Mouse (Mus musculus) forebrain, embryonic 14.5 days (tissue): ENCODE measurements around the gene Ephb4. TPM values are rescaled to one million over a fixed set of nuclear protein-coding genes. Genes with fewer than 3 reads are reported as not detected.

ENCODE experiments used
- ATAC-seq: fragments of 200-750 bp; cut with Nextera tagmentation; 2 replicates; pipeline ENCODE4 v1.8.0; 2017; ENCODE audit warnings: mild to moderate bottlenecking, moderate library complexity
- DNase-seq: peaks from one replicate; pipeline ENCODE4 v3.0.0-alpha.2; 2015; ENCODE audit warnings: low spot score
- H3K27ac ChIP-seq: fragments of 300-500 bp; sonication (generic); 2 replicates; pipeline ENCODE4 v1.5.1; 2014; ENCODE audit warnings: low read depth, mild to moderate bottlenecking, control low read depth, low read length, moderate library complexity
- H3K27me3 ChIP-seq: fragments of 300-500 bp; sonication (generic); replicated peaks from 2 replicates; pipeline ENCODE4 v1.6.1; 2014; ENCODE audit warnings: low read length, control low read depth, mixed read lengths; ENCODE audit not compliant: control insufficient read depth, insufficient read depth
- H3K36me3 ChIP-seq: fragments of 300-500 bp; sonication (generic); 2 replicates; pipeline ENCODE4 v1.6.1; 2014; ENCODE audit warnings: low read length, control low read depth; ENCODE audit not compliant: control insufficient read depth, insufficient read depth
- H3K4me1 ChIP-seq: fragments of 300-500 bp; sonication (generic); 2 replicates; pipeline ENCODE4 v1.6.1; 2014; ENCODE audit warnings: antibody characterized with exemption, low read length, control low read depth; ENCODE audit not compliant: control insufficient read depth, insufficient read depth
- H3K4me2 ChIP-seq: fragments of 300-500 bp; sonication (generic); 2 replicates; pipeline ENCODE4 v1.6.1; 2014; ENCODE audit warnings: mild to moderate bottlenecking, control low read depth, low read length
- H3K4me3 ChIP-seq: fragments of 300-500 bp; sonication (generic); 2 replicates; pipeline ENCODE4 v1.5.1; 2014; ENCODE audit warnings: low read depth, low read length, control low read depth
- H3K9ac ChIP-seq: fragments of 300-500 bp; sonication (generic); 2 replicates; pipeline ENCODE4 v1.6.1; 2014; ENCODE audit warnings: mild to moderate bottlenecking, low read length, control low read depth, moderate library complexity
- H3K9me3 ChIP-seq: fragments of 300-500 bp; sonication (generic); replicated peaks from 2 replicates; pipeline ENCODE4 v1.6.1; 2016; ENCODE audit warnings: low read length, control low read depth, mixed read lengths; ENCODE audit not compliant: control insufficient read depth
- WGBS: fragments of 180-500 bp; shearing (Covaris S2); extraction: QIAGEN DNeasy Blood & Tissue Kit; methylation state at CpG from one replicate; pipeline ENCODE4 v1.1.7; 2014; 5-methylcytosine and 5-hydroxymethylcytosine counted together
- polyA plus RNA-seq: library from polyadenylated mRNA; unstranded; fragments of >200 nt; fragmentation: Nextera tagmentation; extraction: Ambion mirVana; gene quantifications from 2 replicates; pipeline ENCODE4 v1.2.1, GENCODE M21; 2014

Ephb4 gene
- polyA plus RNA-seq, 1 experiment from 2014 or later: 6.2 TPM

- Histone ChIP-seq H3K9ac (peak overlapping the region; percentile 72), H3K4me3 (peak overlapping the region; percentile 45), H3K27me3 (no peaks in the 10 kb centered on the region), H3K36me3 (0 out of 2 replicates have a peak, but pooled peaks cover 3% of the 10 kb centered on the region), H3K27ac (no peak overlapping the region; the same call in 1 of the 2 replicates), H3K9me3 (no peaks in the 10 kb centered on the region), H3K4me1 (peaks cover 4% of the 10 kb centered on the region), H3K4me2 (peak overlapping the region; percentile 95)
- no peak for DNase-seq
- WGBS: 15% methylated on average over 15 of the region's 15 CpGs
- no peak for ATAC-seq
These were observed 16.9 kb upstream of the Ephb4 start for GRCm38 (mm10) chr5:137332857-137333511.

- Histone ChIP-seq H3K4me3 (peak within 1 kb of the TSS; percentile 45), H3K27me3 (no peaks in the 10 kb centered on the region), H3K27ac (no peak within 1 kb of the TSS; the same call in 1 of the 2 replicates), H3K9ac (peak within 1 kb of the TSS; percentile 72), H3K4me2 (peak within 1 kb of the TSS; percentile 95), H3K9me3 (no peaks in the 10 kb centered on the region), H3K36me3 (no peaks in the 10 kb centered on the region), H3K4me1 (peaks cover 5% of the 10 kb centered on the region)
- DNase-seq (peak; percentile 97), ATAC-seq (peak; percentile 93)
- WGBS: under 1% methylated on average over 44 of the region's 44 CpGs
These were observed 16.3 kb upstream of the Ephb4 start, which contains the start of gene Slc12a9 for GRCm38 (mm10) chr5:137333512-137334174. Slc12a9 (minus strand) TSS chr5:137333597.

- H3K4me1 ChIP-seq: peaks cover 11% of the 10 kb centered on the region
- H3K9me3 ChIP-seq: no peaks in the 10 kb centered on the region
- no peak for ATAC-seq
- H3K27ac ChIP-seq: no peak overlapping the region
- H3K36me3 ChIP-seq: no peaks in the 10 kb centered on the region
- no peak for DNase-seq
- no peak overlapping the region for H3K4me3 ChIP-seq
- H3K9ac ChIP-seq: no peak overlapping the region
- no peaks in the 10 kb centered on the region for H3K27me3 ChIP-seq
- H3K4me2 ChIP-seq: peak overlapping the region; percentile 95
- WGBS: 64% methylated on average over 10 of the region's 10 CpGs
These were observed 15.6 kb upstream of the Ephb4 start for GRCm38 (mm10) chr5:137334317-137334716.

- H3K27me3 ChIP-seq: no peaks in the 10 kb centered on the region
- H3K27ac ChIP-seq: no peak overlapping the region
- no peaks in the 10 kb centered on the region for H3K36me3 ChIP-seq
- no peak overlapping the region for H3K9ac ChIP-seq
- ATAC-seq (no peak), DNase-seq (no peak)
- H3K4me3 ChIP-seq: no peak overlapping the region
- 71% methylated on average over 6 of the region's 6 CpGs for WGBS
- no peaks in the 10 kb centered on the region for H3K9me3 ChIP-seq
- no peak overlapping the region for H3K4me2 ChIP-seq
- peaks cover 16% of the 10 kb centered on the region for H3K4me1 ChIP-seq
These were observed 14.8 kb upstream of the Ephb4 start for GRCm38 (mm10) chr5:137335066-137335465.

- no peak overlapping the region for H3K27ac ChIP-seq
- H3K36me3 ChIP-seq: no peaks in the 10 kb centered on the region
- ATAC-seq (no peak), DNase-seq (no peak)
- H3K4me2 ChIP-seq: no peak overlapping the region
- peaks cover 16% of the 10 kb centered on the region for H3K4me1 ChIP-seq
- 58% methylated on average over 8 of the region's 8 CpGs for WGBS
- H3K9ac ChIP-seq: no peak overlapping the region
- H3K4me3 ChIP-seq: no peak overlapping the region
- no peaks in the 10 kb centered on the region for H3K27me3 ChIP-seq
- H3K9me3 ChIP-seq: no peaks in the 10 kb centered on the region
These were observed 12.7 kb upstream of the Ephb4 start for GRCm38 (mm10) chr5:137337190-137337589.

GRCm38 (mm10) chr5:137338256-137338655, 11.7 kb upstream of the Ephb4 start:
- Histone ChIP-seq H3K4me2 (peak overlapping the region; percentile 77), H3K4me1 (peaks cover 12% of the 10 kb centered on the region), H3K9ac (peak overlapping the region; percentile 69), H3K27me3 (no peaks in the 10 kb centered on the region), H3K27ac (peak overlapping the region; percentile 67), H3K36me3 (no peaks in the 10 kb centered on the region), H3K4me3 (peak overlapping the region; percentile 34), H3K9me3 (no peaks in the 10 kb centered on the region)
- WGBS: under 1% methylated on average over 19 of the region's 19 CpGs
- ATAC-seq: peak; percentile 81
- DNase-seq: peak; percentile 95

- 2% methylated on average over 11 of the region's 11 CpGs for WGBS
- H3K27ac ChIP-seq: peak overlapping the region; percentile 67
- peaks cover 12% of the 10 kb centered on the region for H3K4me1 ChIP-seq
- H3K36me3 ChIP-seq: no peaks in the 10 kb centered on the region
- DNase-seq (no peak), ATAC-seq (peak; percentile 10; the same call in 1 of the 2 replicates)
- peak overlapping the region; percentile 77 for H3K4me2 ChIP-seq
- H3K27me3 ChIP-seq: no peaks in the 10 kb centered on the region
- H3K9ac ChIP-seq: peak overlapping the region; percentile 69
- H3K4me3 ChIP-seq: peak overlapping the region; percentile 34
- H3K9me3 ChIP-seq: no peaks in the 10 kb centered on the region
These were observed 11.1 kb upstream of the Ephb4 start for GRCm38 (mm10) chr5:137338663-137339289.

GRCm38 (mm10) chr5:137339290-137339979, 10.5 kb upstream of the Ephb4 start:
- no peaks in the 10 kb centered on the region for H3K36me3 ChIP-seq
- H3K4me3 ChIP-seq: peak overlapping the region; percentile 34
- WGBS: 4% methylated on average over 22 of the region's 22 CpGs
- peak; percentile 59 for DNase-seq
- H3K4me2 ChIP-seq: peak overlapping the region; percentile 77
- no peaks in the 10 kb centered on the region for H3K9me3 ChIP-seq
- peaks cover 12% of the 10 kb centered on the region for H3K4me1 ChIP-seq
- peak; percentile 58 for ATAC-seq
- peak overlapping the region; percentile 67; the same call in 1 of the 2 replicates for H3K27ac ChIP-seq
- peak overlapping the region; percentile 69 for H3K9ac ChIP-seq
- no peaks in the 10 kb centered on the region for H3K27me3 ChIP-seq
